Mouse (Mus musculus) midbrain, postnatal 0 days (tissue): Measurements from ENCODE around the gene Atp7a. TPM values are rescaled to one million over a fixed set of nuclear protein-coding genes. Genes with fewer than 3 reads are reported as not detected.

Source experiments
- ATAC-seq: fragments of 200-750 bp; cut with Nextera tagmentation; 2 replicates; pipeline ENCODE4 v1.8.0; 2017; ENCODE audit warnings: moderate number of reproducible peaks, mild to moderate bottlenecking, moderate TSS enrichment, moderate library complexity; ENCODE audit not compliant: low FRiP score
- DNase-seq: peaks from one replicate; pipeline ENCODE4 v3.0.0-alpha.2; 2015; ENCODE audit warnings: low spot score
- H3K27ac ChIP-seq: fragments of 300-500 bp; sonication (generic); 2 replicates; pipeline ENCODE4 v1.5.1; 2014; ENCODE audit warnings: low read depth, mild to moderate bottlenecking, low read length, mixed read lengths
- H3K27me3 ChIP-seq: fragments of 300-500 bp; sonication (generic); 2 replicates; pipeline ENCODE4 v1.6.1; 2014; ENCODE audit warnings: low read length, control low read depth, mixed read lengths; ENCODE audit not compliant: insufficient read depth
- H3K36me3 ChIP-seq: fragments of 300-500 bp; sonication (generic); 2 replicates; pipeline ENCODE4 v1.6.1; 2014; ENCODE audit warnings: low read length, control low read depth, mixed read lengths; ENCODE audit not compliant: insufficient read depth
- H3K4me1 ChIP-seq: fragments of 300-500 bp; sonication (generic); 2 replicates; pipeline ENCODE4 v1.6.1; 2014; ENCODE audit warnings: mild to moderate bottlenecking, control low read depth, antibody characterized with exemption, low read length, mixed read lengths; ENCODE audit not compliant: insufficient read depth
- H3K4me2 ChIP-seq: fragments of 300-500 bp; sonication (generic); 2 replicates; pipeline ENCODE4 v1.6.1; 2014; ENCODE audit warnings: low read depth, mild to moderate bottlenecking, low read length, mixed read lengths; ENCODE audit not compliant: poor library complexity, severe bottlenecking
- H3K4me3 ChIP-seq: fragments of 300-500 bp; sonication (generic); 2 replicates; pipeline ENCODE4 v1.5.1; 2014; ENCODE audit warnings: low read depth, mild to moderate bottlenecking, low read length, moderate library complexity
- H3K9ac ChIP-seq: fragments of 300-500 bp; sonication (generic); replicated peaks from 2 replicates; pipeline ENCODE4 v1.6.1; 2014; ENCODE audit warnings: mild to moderate bottlenecking, low read length, moderate library complexity, mixed read lengths; ENCODE audit not compliant: poor library complexity, severe bottlenecking
- H3K9me3 ChIP-seq: fragments of 300-500 bp; sonication (generic); 2 replicates; pipeline ENCODE4 v1.6.1; 2016; ENCODE audit warnings: low read length, control low read depth
- CTCF ChIP-seq: IDR thresholded peaks from 2 replicates; pipeline ENCODE4 v1.5.1; 2016; ENCODE audit warnings: antibody characterized with exemption, mild to moderate bottlenecking
- WGBS: fragments of 180-500 bp; shearing (Covaris S2); extraction: QIAGEN DNeasy Blood & Tissue Kit; methylation state at CpG from one replicate; pipeline ENCODE4 v1.1.7; 2014; 5-methylcytosine and 5-hydroxymethylcytosine counted together
- polyA plus RNA-seq: library from polyadenylated mRNA; unstranded; fragments of >200 nt; fragmentation: Nextera tagmentation; extraction: Ambion mirVana; gene quantifications from 2 replicates; pipeline ENCODE4 v1.2.1, GENCODE M21; 2015
- total RNA-seq: library from RNA; depleted of rRNA; stranded (reverse); fragments of >200 nt; gene quantifications from 2 replicates; pipeline ENCODE4 v1.2.3, GENCODE M21; 2014

Gene Atp7a
- total and polyA plus RNA-seq, 2 experiments from 2014 or later = 7.0 to 10.0 TPM

- ATAC-seq (no peak), DNase-seq (no peak)
- Histone ChIP-seq H3K9ac (no peak overlapping the region), H3K9me3 (no peaks in the 10 kb centered on the region), H3K27me3 (peaks cover 3% of the 10 kb centered on the region; the same call in 1 of the 2 replicates), H3K4me1 (no peaks in the 10 kb centered on the region), H3K36me3 (no peaks in the 10 kb centered on the region), H3K4me3 (no peak overlapping the region), H3K4me2 (no peak overlapping the region), H3K27ac (no peak overlapping the region)
- no peak for TF ChIP-seq CTCF
- WGBS = 81% methylated on average over 6 of the region's 6 CpGs
These were observed 101.2 kb downstream of the Atp7a start for GRCm38 (mm10) chrX:106128283-106128682.

DNA sequence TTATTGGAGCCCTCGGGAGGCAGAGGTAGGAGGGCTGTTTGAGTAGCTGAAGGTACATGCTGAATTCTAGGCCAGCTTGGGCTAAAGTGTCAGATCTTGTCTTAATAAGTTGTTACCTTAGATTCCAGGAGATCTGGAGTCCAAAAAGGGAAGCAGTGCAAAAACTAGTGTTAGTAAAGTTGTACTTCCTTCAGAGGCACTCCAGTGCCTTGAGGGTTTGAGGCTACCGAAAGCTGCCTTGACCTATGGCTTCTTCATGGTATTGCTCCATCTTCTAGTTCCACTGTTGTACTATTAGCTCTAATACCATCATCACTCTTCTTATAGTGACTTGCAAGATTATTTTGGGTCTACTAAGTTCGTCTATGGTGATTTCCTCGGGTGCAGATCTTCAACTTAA is 102.8 kb downstream of the Atp7a start:
- no peak for DNase-seq
- Histone ChIP-seq H3K4me1 (no peaks in the 10 kb centered on the region), H3K4me3 (no peak overlapping the region), H3K9ac (no peak overlapping the region), H3K27ac (no peak overlapping the region), H3K36me3 (no peaks in the 10 kb centered on the region), H3K27me3 (peaks cover 3% of the 10 kb centered on the region; the same call in 1 of the 2 replicates), H3K4me2 (no peak overlapping the region), H3K9me3 (no peaks in the 10 kb centered on the region)
- ATAC-seq = no peak
- TF ChIP-seq CTCF = no peak
- 87% methylated on average over 4 of the region's 4 CpGs for WGBS

DNA sequence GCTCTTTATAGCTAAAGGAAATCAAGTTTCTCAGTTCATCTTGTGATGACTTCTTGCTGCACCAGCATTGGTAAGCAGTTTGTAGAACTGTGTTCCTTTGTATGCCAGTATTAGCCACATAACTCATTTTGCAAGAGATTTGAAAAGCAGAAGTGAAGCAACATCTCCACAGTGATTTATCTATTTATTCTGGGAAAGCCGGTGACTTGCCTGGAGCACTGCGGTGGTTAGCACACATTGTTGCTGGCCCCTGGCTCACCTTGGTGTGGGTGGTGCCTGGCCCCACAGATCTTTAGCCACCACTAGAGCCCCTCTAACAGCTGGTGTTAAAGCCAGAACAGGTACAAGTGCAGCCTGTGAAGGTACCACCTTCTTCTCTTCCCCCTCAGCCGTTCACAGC is 107.8 kb downstream of the Atp7a start:
- WGBS = 89% methylated on average over 3 of the region's 3 CpGs
- DNase-seq = no peak
- no peak overlapping the region for H3K4me2 ChIP-seq
- no peak overlapping the region for H3K27ac ChIP-seq
- no peak for TF ChIP-seq CTCF
- no peaks in the 10 kb centered on the region for H3K27me3 ChIP-seq
- no peaks in the 10 kb centered on the region for H3K36me3 ChIP-seq
- H3K9me3 ChIP-seq = no peaks in the 10 kb centered on the region
- no peak overlapping the region for H3K9ac ChIP-seq
- no peak for ATAC-seq
- H3K4me1 ChIP-seq = no peaks in the 10 kb centered on the region
- no peak overlapping the region for H3K4me3 ChIP-seq

DNA sequence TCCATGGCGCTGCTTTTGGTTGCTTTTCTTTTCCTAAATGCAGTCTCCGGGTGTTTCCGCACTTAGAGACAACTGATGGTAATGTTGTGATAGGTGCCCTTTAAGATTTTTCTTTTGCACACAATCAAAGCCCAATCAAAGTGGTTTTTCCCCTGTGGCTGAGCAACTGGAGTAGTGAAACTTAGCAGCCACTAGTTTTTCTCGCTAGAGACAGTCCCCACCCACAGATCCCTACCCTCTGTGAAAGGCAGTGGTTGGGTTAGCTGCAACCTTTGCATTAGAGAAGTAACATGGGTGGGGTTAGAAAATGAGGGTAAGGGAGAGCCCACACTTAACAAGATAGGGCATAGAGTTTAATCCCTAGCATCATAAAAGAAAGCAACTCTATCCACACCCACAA is 108.4 kb downstream of the Atp7a start:
- H3K4me1 ChIP-seq = no peaks in the 10 kb centered on the region
- no peaks in the 10 kb centered on the region for H3K27me3 ChIP-seq
- H3K9ac ChIP-seq = no peak overlapping the region
- no peak for TF ChIP-seq CTCF
- H3K36me3 ChIP-seq = no peaks in the 10 kb centered on the region
- no peak overlapping the region for H3K4me3 ChIP-seq
- 82% methylated on average over 4 of the region's 4 CpGs for WGBS
- ATAC-seq (no peak), DNase-seq (no peak)
- no peaks in the 10 kb centered on the region for H3K9me3 ChIP-seq
- no peak overlapping the region for H3K27ac ChIP-seq
- no peak overlapping the region for H3K4me2 ChIP-seq

- no peak for DNase-seq
- TF ChIP-seq CTCF = no peak
- Histone ChIP-seq H3K4me2 (no peak overlapping the region), H3K9me3 (no peaks in the 10 kb centered on the region), H3K4me1 (no peaks in the 10 kb centered on the region), H3K27me3 (no peaks in the 10 kb centered on the region), H3K27ac (no peak overlapping the region), H3K9ac (no peak overlapping the region), H3K4me3 (no peak overlapping the region), H3K36me3 (no peaks in the 10 kb centered on the region)
- 65% methylated on average over 12 of the region's 12 CpGs for WGBS
- no peak for ATAC-seq
These were observed 109.0 kb downstream of the Atp7a start for GRCm38 (mm10) chrX:106135916-106136575.

- no peak overlapping the region for H3K4me2 ChIP-seq
- no peaks in the 10 kb centered on the region for H3K36me3 ChIP-seq
- no peak overlapping the region for H3K27ac ChIP-seq
- 76% methylated on average over 13 of the region's 13 CpGs for WGBS
- H3K4me1 ChIP-seq = no peaks in the 10 kb centered on the region
- no peaks in the 10 kb centered on the region for H3K27me3 ChIP-seq
- ATAC-seq = no peak
- DNase-seq = no peak
- no peak overlapping the region for H3K9ac ChIP-seq
- TF ChIP-seq CTCF = no peak
- H3K9me3 ChIP-seq = no peaks in the 10 kb centered on the region
- no peak overlapping the region for H3K4me3 ChIP-seq
These were observed 112.4 kb downstream of the Atp7a start for GRCm38 (mm10) chrX:106139309-106140070.
